Mouse (Mus musculus): Measurements from ENCODE around the gene Aldh3b3.

Aldh3b3 gene

GRCm38 (mm10) chr19:3958470-3958869, at the start of gene Aldh3b3:
Aldh3b3 (plus strand) TSS chr19:3958645.
- peak; percentile 15 for DNase-seq

GRCm38 (mm10) chr19:3910206-3910605, 48.2 kb upstream of the Aldh3b3 start:
- DNase-seq, result no peak

- DNase-seq, result peak; percentile 78
Observed at GRCm38 (mm10) chr19:3912337-3913204, 45.9 kb upstream of the Aldh3b3 start, which contains the start of gene Ndufs8. Ndufs8 (minus strand) TSS chr19:3912774.

- no peak for DNase-seq
Observed at GRCm38 (mm10) chr19:3913692-3914091, 44.8 kb upstream of the Aldh3b3 start.

GRCm38 (mm10) chr19:3914535-3914934, 43.9 kb upstream of the Aldh3b3 start:
- DNase-seq, result no peak

GRCm38 (mm10) chr19:3916727-3917126, 41.7 kb upstream of the Aldh3b3 start:
- no peak for DNase-seq

GRCm38 (mm10) chr19:3919928-3920327, 38.5 kb upstream of the Aldh3b3 start:
- no peak for DNase-seq

GRCm38 (mm10) chr19:3922661-3923371, 35.6 kb upstream of the Aldh3b3 start:
- no peak for DNase-seq

- DNase-seq, result no peak
Observed at GRCm38 (mm10) chr19:3923586-3923985, 34.9 kb upstream of the Aldh3b3 start.

- DNase-seq, result no peak
Observed at GRCm38 (mm10) chr19:3924190-3924589, 34.3 kb upstream of the Aldh3b3 start.

- no peak for DNase-seq
Observed at GRCm38 (mm10) chr19:3924868-3925267, 33.6 kb upstream of the Aldh3b3 start.

GRCm38 (mm10) chr19:3925859-3926258, 32.6 kb upstream of the Aldh3b3 start:
- DNase-seq, result no peak

GRCm38 (mm10) chr19:3926279-3926678, 32.2 kb upstream of the Aldh3b3 start:
- no peak for DNase-seq

- DNase-seq, result no peak
Observed at GRCm38 (mm10) chr19:3926685-3927084, 31.8 kb upstream of the Aldh3b3 start.

- DNase-seq, result no peak
Observed at GRCm38 (mm10) chr19:3927989-3928388, 30.5 kb upstream of the Aldh3b3 start.

- no peak for DNase-seq
Observed at GRCm38 (mm10) chr19:3928779-3929178, 29.7 kb upstream of the Aldh3b3 start.

GRCm38 (mm10) chr19:3929211-3929941, 29.1 kb upstream of the Aldh3b3 start, which contains the start of gene Aldh3b1:
Aldh3b1 (minus strand) TSS chr19:3929808.
- DNase-seq, result peak; percentile 65

- no peak for DNase-seq
Observed at GRCm38 (mm10) chr19:3930262-3931057, 28.0 kb upstream of the Aldh3b3 start.

- no peak for DNase-seq
Observed at GRCm38 (mm10) chr19:3931716-3932115, 26.7 kb upstream of the Aldh3b3 start.

- no peak for DNase-seq
Observed at GRCm38 (mm10) chr19:3935032-3935895, 23.2 kb upstream of the Aldh3b3 start, which contains the start of gene Unc93b1. Unc93b1 (plus strand) TSS chr19:3935186.
